Mouse (Mus musculus) hindbrain, embryonic 16.5 days (tissue): ENCODE measurements around the gene Eif2b2. TPM values are rescaled to one million over a fixed set of nuclear protein-coding genes. Genes with fewer than 3 reads are reported as not detected.

Experiments
- ATAC-seq: fragments of 200-750 bp; cut with Nextera tagmentation; 2 replicates; pipeline ENCODE4 v1.8.0; 2017; ENCODE audit warnings: moderate TSS enrichment, moderate library complexity
- H3K27ac ChIP-seq: fragments of 300-500 bp; sonication (generic); 2 replicates; pipeline ENCODE4 v1.5.1; 2014; ENCODE audit warnings: low read depth, mild to moderate bottlenecking, control low read depth, low read length, moderate library complexity
- H3K27me3 ChIP-seq: fragments of 300-500 bp; sonication (generic); replicated peaks from 2 replicates; pipeline ENCODE4 v1.6.1; 2014; ENCODE audit warnings: low read length; ENCODE audit not compliant: control insufficient read depth, insufficient read depth
- H3K36me3 ChIP-seq: fragments of 300-500 bp; sonication (generic); 2 replicates; pipeline ENCODE4 v1.6.1; 2014; ENCODE audit warnings: mild to moderate bottlenecking, low read length, moderate library complexity, mixed read lengths; ENCODE audit not compliant: control insufficient read depth, insufficient read depth
- H3K4me1 ChIP-seq: fragments of 300-500 bp; sonication (generic); 2 replicates; pipeline ENCODE4 v1.6.1; 2014; ENCODE audit warnings: low read depth, low read length; ENCODE audit not compliant: control insufficient read depth, insufficient read depth
- H3K4me2 ChIP-seq: fragments of 300-500 bp; sonication (generic); 2 replicates; pipeline ENCODE4 v1.6.1; 2014; ENCODE audit warnings: mild to moderate bottlenecking, low read length, control low read depth, moderate library complexity
- H3K4me3 ChIP-seq: fragments of 300-500 bp; sonication (generic); 2 replicates; pipeline ENCODE4 v1.5.1; 2014; ENCODE audit warnings: mild to moderate bottlenecking, low read length, control low read depth, moderate library complexity
- H3K9ac ChIP-seq: fragments of 300-500 bp; sonication (generic); 2 replicates; pipeline ENCODE4 v1.6.1; 2014; ENCODE audit warnings: low read depth, mild to moderate bottlenecking, control low read depth, low read length, moderate library complexity
- H3K9me3 ChIP-seq: fragments of 300-500 bp; sonication (generic); 2 replicates; pipeline ENCODE4 v1.6.1; 2014; ENCODE audit warnings: mild to moderate bottlenecking, low read length, moderate library complexity; ENCODE audit not compliant: control insufficient read depth
- WGBS: fragments of 180-500 bp; shearing (Covaris S2); extraction: QIAGEN DNeasy Blood & Tissue Kit; methylation state at CpG from one replicate; pipeline ENCODE4 v1.1.7; 2014; 5-methylcytosine and 5-hydroxymethylcytosine counted together
- polyA plus RNA-seq: library from polyadenylated mRNA; unstranded; fragments of >200 nt; fragmentation: Nextera tagmentation; extraction: Ambion mirVana; gene quantifications from 2 replicates; pipeline ENCODE4 v1.2.1, GENCODE M21; 2015

Gene Eif2b2
- polyA plus RNA-seq, 1 experiment from 2014 or later = 82.3 TPM

- 81% methylated on average over 10 of the region's 10 CpGs for WGBS
- no peaks in the 10 kb centered on the region for H3K9me3 ChIP-seq
- peaks cover 7% of the 10 kb centered on the region; the same call in 1 of the 2 replicates for H3K27me3 ChIP-seq
- peak within 1 kb of the TSS; percentile 63 for H3K9ac ChIP-seq
- no peaks in the 10 kb centered on the region for H3K36me3 ChIP-seq
- no peak for ATAC-seq
- H3K27ac ChIP-seq = no peak within 1 kb of the TSS
- peaks cover 38% of the 10 kb centered on the region for H3K4me1 ChIP-seq
- peak within 1 kb of the TSS; percentile 40 for H3K4me3 ChIP-seq
- H3K4me2 ChIP-seq = peak within 1 kb of the TSS; percentile 78
These were observed 41.5 kb upstream of the Eif2b2 start, which contains the start of gene Pgf for GRCm38 (mm10) chr12:85177740-85178239. TSS of gene Pgf (minus strand) at chr12:85177790.

DNA sequence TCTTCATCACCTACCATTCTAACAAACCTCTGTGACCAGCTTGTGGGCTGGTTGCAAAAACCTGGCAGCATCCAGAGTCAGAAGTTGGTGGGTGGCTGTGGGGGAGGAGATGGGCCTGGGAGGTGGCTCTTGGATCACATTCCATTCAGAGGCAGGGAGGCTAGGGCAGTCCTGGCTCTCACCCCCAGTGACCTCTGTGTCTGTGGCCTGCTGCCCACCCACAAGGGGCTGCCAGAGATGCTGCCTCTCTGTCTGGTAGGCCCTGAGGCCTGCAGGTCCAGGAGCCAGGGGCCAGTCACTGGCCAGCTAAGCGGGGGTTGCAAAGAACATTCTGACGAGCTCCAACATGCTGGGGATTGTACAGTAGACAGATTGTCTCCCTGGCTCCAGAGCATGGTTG, 41.0 kb upstream of the Eif2b2 start:
- H3K9me3 ChIP-seq = no peaks in the 10 kb centered on the region
- no peak overlapping the region for H3K9ac ChIP-seq
- no peaks in the 10 kb centered on the region for H3K36me3 ChIP-seq
- ATAC-seq = no peak
- 70% methylated on average over 2 of the region's 2 CpGs for WGBS
- H3K4me3 ChIP-seq = no peak overlapping the region
- H3K27me3 ChIP-seq = peaks cover 7% of the 10 kb centered on the region; the same call in 1 of the 2 replicates
- peaks cover 38% of the 10 kb centered on the region for H3K4me1 ChIP-seq
- H3K4me2 ChIP-seq = no peak overlapping the region
- H3K27ac ChIP-seq = no peak overlapping the region

DNA sequence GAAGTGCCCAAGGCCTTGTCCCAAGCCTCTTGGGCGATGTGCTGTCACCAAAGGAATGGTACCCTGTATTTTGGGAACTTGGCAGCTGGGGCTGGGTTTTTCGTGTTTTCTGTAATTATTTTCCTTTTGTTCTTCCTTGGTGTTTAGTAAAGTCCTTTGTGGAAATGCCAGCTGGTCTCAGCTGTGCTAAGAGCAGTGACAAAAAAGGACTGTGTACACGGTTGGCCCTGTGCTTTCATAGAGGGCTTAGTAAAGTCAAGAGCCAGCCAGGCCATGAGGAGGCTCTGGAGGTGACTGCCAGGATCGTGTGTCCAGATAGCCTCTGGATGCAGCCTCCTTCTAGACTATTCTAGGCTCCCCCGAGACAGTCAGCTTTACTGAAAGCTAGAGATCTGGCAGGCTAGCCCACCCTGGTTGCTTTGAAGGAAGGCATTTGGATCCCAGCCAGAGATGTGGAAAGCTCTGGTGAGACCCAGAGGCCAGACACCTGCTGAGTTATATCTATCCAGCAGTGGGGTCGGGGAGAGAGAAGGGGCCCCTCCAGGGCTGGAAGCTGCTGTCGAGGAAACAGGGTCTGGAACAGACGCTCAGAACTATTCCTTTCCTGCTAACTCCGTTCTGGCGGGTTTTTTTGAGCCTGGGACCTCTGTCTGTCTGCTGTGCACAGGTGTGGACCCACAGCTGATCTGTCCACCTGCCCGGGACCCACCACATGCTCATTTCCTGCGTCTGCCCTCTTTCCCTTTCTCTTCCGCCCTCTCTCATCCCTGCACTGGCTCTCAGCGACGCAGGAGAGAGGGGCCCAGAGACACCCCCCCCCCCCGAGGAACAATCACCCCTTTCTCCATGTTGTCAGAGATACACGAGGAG, 37.6 kb upstream of the Eif2b2 start:
- 0 out of 2 replicates have a peak, but pooled peaks have one; percentile 17 for ATAC-seq
- H3K4me3 ChIP-seq = no peak overlapping the region
- no peak overlapping the region for H3K9ac ChIP-seq
- H3K4me1 ChIP-seq = peaks cover 19% of the 10 kb centered on the region
- 12% methylated on average over 17 of the region's 17 CpGs for WGBS
- peaks cover 4% of the 10 kb centered on the region; the same call in 1 of the 2 replicates for H3K27me3 ChIP-seq
- H3K4me2 ChIP-seq = 0 out of 2 replicates have a peak overlapping the region, but pooled peaks have one; percentile 20
- no peak overlapping the region for H3K27ac ChIP-seq
- no peaks in the 10 kb centered on the region for H3K36me3 ChIP-seq
- no peaks in the 10 kb centered on the region for H3K9me3 ChIP-seq

GRCm38 (mm10) chr12:85182345-85182643, 37.0 kb upstream of the Eif2b2 start:
- H3K27me3 ChIP-seq = peaks cover 4% of the 10 kb centered on the region; the same call in 1 of the 2 replicates
- no peaks in the 10 kb centered on the region for H3K36me3 ChIP-seq
- ATAC-seq = 0 out of 2 replicates have a peak, but pooled peaks have one; percentile 22
- no peaks in the 10 kb centered on the region for H3K9me3 ChIP-seq
- no peak overlapping the region for H3K9ac ChIP-seq
- WGBS = 5% methylated on average over 8 of the region's 8 CpGs
- peaks cover 13% of the 10 kb centered on the region for H3K4me1 ChIP-seq
- H3K4me2 ChIP-seq = 0 out of 2 replicates have a peak overlapping the region, but pooled peaks have one; percentile 20
- no peak overlapping the region for H3K27ac ChIP-seq
- H3K4me3 ChIP-seq = no peak overlapping the region

- Histone ChIP-seq H3K36me3 (no peaks in the 10 kb centered on the region), H3K4me3 (no peak overlapping the region), H3K4me2 (no peak overlapping the region), H3K27me3 (no peaks in the 10 kb centered on the region; the same call in 1 of the 2 replicates), H3K9ac (no peak overlapping the region), H3K27ac (no peak overlapping the region), H3K9me3 (no peaks in the 10 kb centered on the region), H3K4me1 (peaks cover 10% of the 10 kb centered on the region)
- ATAC-seq = no peak
- WGBS = 42% methylated on average over 5 of the region's 5 CpGs
These were observed 36.4 kb upstream of the Eif2b2 start for GRCm38 (mm10) chr12:85182898-85183297.

DNA sequence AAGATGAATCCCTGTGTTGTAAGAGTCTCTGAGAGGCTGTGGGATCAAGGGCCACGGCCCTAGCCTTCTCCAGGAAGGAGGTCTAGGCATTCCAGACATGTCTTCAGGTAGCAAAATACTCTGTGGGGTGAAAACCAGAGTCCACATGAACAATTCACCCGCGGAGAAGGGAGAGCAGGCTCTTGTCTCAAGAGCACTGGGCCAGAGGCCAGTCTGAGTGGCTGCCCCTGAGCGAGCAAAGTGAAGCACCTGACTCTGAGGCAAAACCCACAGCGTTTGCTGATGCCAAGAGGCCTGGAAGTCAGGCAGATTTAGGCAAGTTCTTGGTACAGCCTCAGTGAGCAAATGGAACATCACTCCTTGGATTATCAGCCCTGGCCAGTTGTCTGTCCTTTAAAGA, 35.2 kb upstream of the Eif2b2 start:
- 71% methylated on average over 5 of the region's 5 CpGs for whole genome bisulfite sequencing
- ATAC-seq = no peak

GRCm38 (mm10) chr12:85185810-85186209, 33.5 kb upstream of the Eif2b2 start:
- 64% methylated on average over 8 of the region's 8 CpGs for WGBS
- ATAC-seq = no peak

More for the DNA sequence above, 35.2 kb upstream of the Eif2b2 start:
- Histone ChIP-seq H3K9me3 (no peaks in the 10 kb centered on the region), H3K9ac (no peak overlapping the region), H3K4me2 (no peak overlapping the region), H3K4me1 (peaks cover 10% of the 10 kb centered on the region), H3K4me3 (no peak overlapping the region), H3K27ac (no peak overlapping the region), H3K36me3 (no peaks in the 10 kb centered on the region), H3K27me3 (no peaks in the 10 kb centered on the region; the same call in 1 of the 2 replicates)

DNA sequence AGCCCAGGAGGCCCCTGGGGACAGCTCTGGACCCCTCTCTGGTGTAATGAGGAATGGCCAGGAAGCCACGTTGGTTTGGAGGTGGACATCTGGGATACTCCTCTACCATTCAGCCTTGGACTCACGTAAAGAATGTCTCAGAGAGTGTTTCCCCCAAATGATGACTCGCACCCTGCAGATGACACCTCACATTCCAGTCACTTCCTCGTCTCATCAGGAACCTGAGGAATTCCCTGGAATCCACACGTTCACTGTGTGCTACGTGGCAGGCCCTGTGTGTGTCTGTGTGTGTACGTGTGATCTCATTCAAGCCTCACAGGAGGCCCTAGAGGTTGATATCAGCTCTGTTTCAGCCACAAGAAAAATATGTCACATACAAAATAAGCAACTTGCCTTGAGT, 32.9 kb upstream of the Eif2b2 start:
- no peak for ATAC-seq
- WGBS = 89% methylated on average over 7 of the region's 7 CpGs
- H3K4me3 ChIP-seq = no peak overlapping the region

More at GRCm38 (mm10) chr12:85185810-85186209, 33.5 kb upstream of the Eif2b2 start:
- no peak overlapping the region for H3K9ac ChIP-seq
- no peak overlapping the region for H3K4me3 ChIP-seq
- H3K27me3 ChIP-seq = no peaks in the 10 kb centered on the region; the same call in 1 of the 2 replicates
- H3K4me1 ChIP-seq = peaks cover 10% of the 10 kb centered on the region
- no peaks in the 10 kb centered on the region for H3K9me3 ChIP-seq
- no peak overlapping the region for H3K4me2 ChIP-seq
- H3K36me3 ChIP-seq = no peaks in the 10 kb centered on the region
- no peak overlapping the region for H3K27ac ChIP-seq

GRCm38 (mm10) chr12:85190290-85190689, 29.0 kb upstream of the Eif2b2 start:
- H3K9ac ChIP-seq = no peak overlapping the region
- 76% methylated on average over 7 of the region's 7 CpGs for WGBS
- H3K9me3 ChIP-seq = no peaks in the 10 kb centered on the region

More for the DNA sequence above, 32.9 kb upstream of the Eif2b2 start:
- H3K36me3 ChIP-seq = no peaks in the 10 kb centered on the region
- no peak overlapping the region for H3K27ac ChIP-seq
- H3K9ac ChIP-seq = no peak overlapping the region
- H3K4me1 ChIP-seq = peaks cover 10% of the 10 kb centered on the region
- H3K27me3 ChIP-seq = no peaks in the 10 kb centered on the region; the same call in 1 of the 2 replicates
- no peaks in the 10 kb centered on the region for H3K9me3 ChIP-seq
- no peak overlapping the region for H3K4me2 ChIP-seq

More at GRCm38 (mm10) chr12:85190290-85190689, 29.0 kb upstream of the Eif2b2 start:
- H3K27me3 ChIP-seq = no peaks in the 10 kb centered on the region
- H3K27ac ChIP-seq = no peak overlapping the region
- ATAC-seq = no peak
- no peak overlapping the region for H3K4me2 ChIP-seq
- H3K4me3 ChIP-seq = no peak overlapping the region
- H3K36me3 ChIP-seq = no peaks in the 10 kb centered on the region
- H3K4me1 ChIP-seq = peaks cover 18% of the 10 kb centered on the region
